Mouse (Mus musculus) erythroblast, embryonic 14.5 days (primary cell): Measurements from ENCODE around the gene Jagn1.

Experiments used
- GATA1 ChIP-seq: IDR thresholded peaks from 2 replicates; pipeline ENCODE4 v1.6.1; 2012; ENCODE audit warnings: low read length, inconsistent platforms, mixed read lengths
- TAL1 ChIP-seq: IDR thresholded peaks from 3 replicates; pipeline ENCODE4 v1.6.1; 2012; ENCODE audit warnings: low read length, inconsistent platforms, mixed read lengths

DNA sequence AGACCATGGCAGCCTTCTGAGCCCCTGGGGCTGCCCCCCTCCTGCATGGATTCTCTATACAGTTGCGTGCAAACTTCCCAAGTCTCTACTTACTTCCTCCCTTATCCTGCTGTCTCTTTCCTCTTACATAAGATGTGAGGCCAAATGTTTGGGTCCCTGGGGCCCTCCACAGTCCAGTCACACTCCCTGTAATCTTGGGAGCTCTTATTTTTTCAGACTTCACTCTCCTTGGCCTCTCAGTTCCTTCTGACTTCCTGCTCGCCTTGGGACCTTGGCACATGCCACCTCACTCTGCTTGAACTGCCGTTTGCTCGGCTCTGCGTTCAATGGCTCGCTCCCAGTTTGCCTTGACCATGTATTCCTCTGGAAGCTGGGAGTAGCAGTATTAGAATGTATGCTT, 48.4 kb upstream of the Jagn1 start:
- TF ChIP-seq TAL1 (no peak), GATA1 (no peak)
